Mouse (Mus musculus): ENCODE measurements around the gene Mstn.

Gene Mstn

DNA sequence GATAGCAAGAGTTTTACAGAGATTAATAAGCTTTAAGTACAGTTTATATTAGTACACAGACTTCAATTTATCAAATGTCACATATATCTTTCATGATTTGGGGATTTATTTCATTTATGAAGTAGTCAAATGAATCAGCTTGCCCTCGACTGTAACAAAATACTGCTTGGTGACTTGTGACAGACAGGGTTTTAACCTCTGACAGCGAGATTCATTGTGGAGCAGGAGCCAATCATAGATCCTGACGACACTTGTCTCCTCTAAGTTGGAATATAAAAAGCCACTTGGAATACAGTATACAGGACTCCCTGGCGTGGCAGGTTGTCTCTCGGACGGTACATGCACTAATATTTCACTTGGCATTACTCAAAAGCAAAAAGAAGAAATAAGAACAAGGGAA, at the start of gene Mstn:
Mstn (plus strand) TSS at position 301 of the 400 bp plus-strand sequence.
- no peak for DNase-seq (ENCODE audit: low spot score)

DNA sequence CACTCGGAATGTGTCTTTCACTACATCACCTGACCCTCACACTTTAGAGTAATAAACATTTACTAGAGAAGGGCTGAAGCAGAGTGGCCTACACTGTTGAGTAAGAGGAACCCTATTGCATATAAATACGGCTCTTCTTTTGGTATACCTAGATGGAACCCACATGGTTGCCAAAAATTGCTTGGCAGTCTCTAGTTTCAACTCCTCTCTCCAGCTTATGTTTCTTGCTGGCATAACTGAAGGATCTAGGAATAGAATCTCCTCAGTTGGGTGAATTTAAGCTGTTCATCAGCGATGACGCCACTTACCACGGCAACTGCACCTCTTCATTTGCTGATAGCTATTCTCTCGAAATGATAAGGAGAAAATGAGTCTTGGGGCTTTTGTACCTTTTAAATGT, 46.7 kb upstream of the Mstn start:
- DNase-seq (ENCODE audit: low spot score), result no peak

DNA sequence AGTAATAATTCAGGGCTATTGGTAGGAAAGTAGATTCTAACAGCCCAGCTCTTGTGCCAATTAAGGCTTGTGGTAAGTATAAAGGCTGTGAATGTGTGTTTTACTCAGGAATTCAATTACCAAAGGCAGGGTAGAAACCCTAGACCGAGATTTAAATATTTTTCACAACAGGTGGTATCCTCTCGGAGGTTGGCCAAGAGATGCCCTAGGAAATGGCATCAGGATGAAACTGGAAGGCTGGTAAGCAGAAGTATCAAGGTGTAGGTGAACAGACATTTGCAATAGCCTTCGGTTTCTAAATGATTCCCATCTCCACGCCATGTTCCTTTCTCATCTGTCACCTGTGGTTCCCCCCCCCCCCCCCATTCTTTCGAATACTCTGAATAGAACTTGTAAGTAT, 45.8 kb upstream of the Mstn start:
- no peak for DNase-seq (ENCODE audit: low spot score)

DNA sequence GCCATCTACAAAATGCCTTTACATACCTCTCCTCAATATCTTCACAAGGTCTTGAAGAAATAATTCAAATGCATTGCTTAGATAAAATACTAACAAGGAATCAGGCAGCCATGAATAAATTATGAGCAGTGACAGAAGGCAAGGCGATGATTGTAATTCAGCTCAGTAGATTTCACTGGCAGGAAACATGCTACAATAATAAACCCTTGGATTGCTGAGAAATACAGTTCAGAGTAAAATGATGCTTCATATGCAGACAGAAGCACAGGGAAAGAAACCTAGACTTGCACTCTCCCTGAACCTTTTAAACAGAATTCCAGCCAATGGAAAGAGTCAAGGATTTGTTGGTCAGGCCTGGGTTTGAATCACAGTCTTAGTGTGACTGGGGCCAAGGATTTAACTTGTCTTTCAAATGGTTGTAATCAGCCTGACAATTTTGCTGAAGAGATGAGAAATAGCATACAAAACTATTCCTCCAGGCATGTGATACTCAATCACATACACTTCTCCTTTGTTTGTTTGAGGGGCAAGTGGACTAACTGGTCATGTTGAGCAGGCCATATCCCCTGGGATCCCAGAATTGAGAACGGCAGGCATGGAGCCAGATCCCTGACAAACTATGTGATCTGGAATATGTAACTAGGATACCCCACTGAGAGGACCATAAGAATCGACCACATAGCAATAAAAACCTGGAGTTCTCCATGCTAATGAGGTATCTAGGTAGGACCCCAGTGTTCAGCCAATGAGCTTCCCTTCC, 42.5 kb upstream of the Mstn start:
- no peak for DNase-seq (ENCODE audit: low spot score)

DNA sequence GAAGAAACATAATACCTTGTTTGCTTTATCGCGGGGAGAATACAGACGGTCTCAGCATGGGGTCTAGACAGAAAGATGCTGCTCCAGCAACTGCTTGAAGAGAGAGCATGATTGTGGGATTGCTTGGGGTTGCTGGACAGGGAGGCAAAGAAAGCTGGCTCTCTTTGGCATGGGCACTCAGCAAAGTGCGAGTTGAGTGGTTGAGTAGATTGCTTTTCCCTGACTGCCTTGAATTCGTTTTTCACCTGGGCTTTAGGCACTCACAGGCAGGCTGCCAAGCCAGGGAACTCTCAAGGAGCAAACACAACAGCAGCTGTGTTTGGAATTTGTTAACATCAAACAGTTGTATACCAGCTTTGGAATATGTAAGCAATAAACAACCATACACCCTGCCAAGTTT, 41.4 kb upstream of the Mstn start, which contains the start of gene 1700019D03Rik:
1700019D03Rik (minus strand) TSS at position 101 of the 400 bp plus-strand sequence.
- no peak for DNase-seq (ENCODE audit: low spot score)

DNA sequence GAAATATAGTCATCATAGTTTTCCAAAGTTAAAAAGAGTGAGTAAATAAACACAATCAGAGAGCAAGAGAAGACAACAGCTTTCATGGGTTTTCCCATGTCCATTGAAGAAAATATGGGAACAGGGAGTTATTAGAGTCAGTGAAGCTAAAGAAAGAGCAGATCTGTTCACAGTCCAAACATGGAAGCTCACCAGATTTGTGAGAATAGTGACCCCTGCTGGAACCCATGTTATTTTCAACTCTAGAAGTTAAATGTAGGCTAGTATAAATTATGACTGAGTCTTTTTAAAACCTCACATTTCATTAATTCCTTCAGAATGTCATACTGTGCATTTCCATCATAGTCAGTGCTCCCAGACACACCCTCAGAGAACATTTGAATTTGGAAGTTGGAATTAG, 28.9 kb upstream of the Mstn start:
- DNase-seq (ENCODE audit: low spot score), result no peak

DNA sequence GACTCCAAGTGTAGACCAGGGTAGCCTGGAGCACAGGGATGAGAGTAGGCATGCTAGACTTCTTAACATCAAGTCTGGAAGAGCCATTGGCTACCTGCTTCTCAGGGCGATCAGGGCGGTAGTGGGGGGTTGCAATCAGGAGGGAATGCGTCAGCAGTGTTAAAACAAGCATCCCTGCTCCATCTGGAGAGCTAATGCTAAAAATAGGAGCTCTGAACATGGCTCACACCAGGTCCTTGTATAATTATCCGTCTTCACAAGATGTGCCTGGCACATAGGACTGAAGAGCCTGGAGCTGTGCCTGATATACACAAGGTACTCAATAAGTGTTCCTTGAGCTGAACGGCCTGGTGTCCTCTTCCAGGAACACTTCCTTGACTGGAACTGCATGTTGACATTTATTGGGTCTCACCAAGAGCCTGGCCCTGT, 24.0 kb upstream of the Mstn start:
- no peak for DNase-seq (ENCODE audit: low spot score)

DNA sequence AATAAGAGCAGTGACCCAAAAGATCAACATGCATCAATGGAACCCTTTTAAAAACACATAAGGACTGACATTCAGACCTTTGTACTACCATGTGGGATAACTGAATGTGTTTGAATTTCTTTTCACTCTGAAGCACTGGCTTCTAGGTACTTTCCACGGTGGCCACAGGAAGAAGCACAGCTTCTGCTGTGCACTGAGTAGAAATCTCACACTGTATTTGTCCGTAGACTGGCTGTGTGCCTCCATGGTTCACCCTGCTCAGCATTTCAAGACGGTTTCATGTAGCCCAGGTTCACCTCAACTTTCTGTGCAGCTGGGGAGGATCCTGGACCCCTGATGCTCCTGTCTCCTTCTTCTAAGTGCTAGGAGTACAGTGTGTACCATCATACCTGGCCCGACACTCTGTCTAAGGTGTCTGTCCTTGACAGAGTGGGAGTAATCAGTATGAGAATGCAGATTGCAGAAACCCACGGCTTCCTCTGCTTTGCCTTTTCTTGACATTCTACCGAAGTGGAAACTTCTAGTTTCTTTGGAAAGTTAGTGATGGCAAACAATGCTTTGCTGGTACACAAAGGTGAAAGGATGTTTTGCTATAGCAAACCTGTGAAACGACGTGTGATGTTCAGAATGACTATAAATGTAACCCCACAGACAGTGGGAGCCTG, 11.5 kb upstream of the Mstn start:
- no peak for DNase-seq (ENCODE audit: low spot score)

DNA sequence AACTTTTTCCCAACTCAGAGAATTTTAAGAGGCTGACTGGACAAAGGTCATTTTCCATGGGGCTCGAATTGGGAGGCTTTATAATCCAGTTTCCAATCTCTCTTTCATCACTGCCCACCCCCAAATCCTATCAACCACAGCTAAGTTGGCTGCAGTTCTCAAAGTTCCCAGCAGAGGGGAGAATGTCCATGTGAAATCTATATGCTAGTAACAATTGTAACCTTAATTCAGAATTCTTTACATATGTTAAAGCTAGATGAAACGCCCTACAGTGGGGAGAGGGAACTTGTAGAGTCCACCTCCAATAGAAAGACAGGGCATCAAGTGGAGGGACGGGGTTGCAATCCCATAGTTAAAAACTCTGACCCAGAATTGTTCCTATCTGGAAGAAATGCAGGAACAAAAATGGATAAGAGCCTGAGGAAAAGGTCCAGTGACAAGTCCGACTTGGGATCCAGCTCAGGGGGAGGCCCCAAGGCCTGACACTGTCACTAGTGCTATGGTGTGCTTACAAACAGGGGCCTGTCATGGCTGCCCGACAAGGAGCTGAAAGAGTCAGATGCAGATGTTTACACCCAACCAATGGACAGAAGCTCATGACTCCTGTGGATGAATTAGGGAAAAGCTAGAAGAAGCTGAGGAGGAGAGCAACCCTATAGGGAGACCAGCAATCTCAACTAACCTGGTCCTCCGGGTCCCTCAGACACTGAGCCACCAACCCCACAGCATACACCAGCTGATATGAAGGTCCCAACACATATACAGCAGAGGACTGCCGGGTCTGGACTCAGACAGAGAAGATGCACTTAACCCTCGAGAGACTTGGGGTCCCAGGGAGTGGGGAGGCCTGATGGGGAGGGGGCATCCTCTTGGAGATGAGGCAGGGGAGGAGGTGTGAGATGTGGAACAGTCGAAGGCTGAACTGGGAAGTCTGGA, 8.1 kb upstream of the Mstn start:
- DNase-seq (ENCODE audit: low spot score), result peak; percentile 79

DNA sequence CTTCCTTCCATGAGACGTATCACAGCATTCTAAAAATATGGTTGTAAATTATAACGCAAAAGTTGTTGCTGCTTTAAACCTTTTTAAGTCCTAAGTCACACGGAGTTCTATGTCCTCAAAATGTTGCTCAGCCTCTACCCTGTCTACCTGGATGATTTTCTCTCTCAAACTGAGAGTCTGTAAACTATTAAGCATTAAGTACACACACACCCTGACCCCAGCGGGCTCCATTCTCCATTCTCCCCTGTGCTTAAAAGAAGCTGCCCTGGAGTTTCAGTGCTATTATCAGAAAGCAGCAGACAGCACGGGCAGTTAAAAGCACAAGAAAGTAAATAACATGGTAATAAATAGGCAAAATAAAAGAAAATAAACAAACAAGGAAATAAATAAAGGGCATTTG, 2.3 kb upstream of the Mstn start:
- DNase-seq (ENCODE audit: low spot score), result no peak

DNA sequence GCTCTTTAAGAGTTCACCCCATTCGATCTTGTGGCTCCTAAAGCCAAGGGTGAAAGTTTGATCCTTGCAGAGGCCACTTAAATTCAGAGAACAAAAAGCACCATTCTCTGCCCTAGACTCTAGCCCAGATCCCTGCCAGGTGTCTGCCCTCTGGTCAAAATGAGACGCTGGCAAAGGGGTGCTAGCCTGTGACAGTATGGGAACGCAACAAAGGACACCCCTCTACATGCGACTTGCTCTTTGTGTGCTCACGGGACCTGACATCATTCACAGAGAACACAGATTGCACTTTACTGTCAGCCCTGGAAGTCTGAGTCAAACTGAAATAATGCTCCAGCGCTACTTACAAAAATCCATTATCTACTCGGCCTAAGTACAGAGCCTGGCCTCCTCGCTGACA, 941 bp upstream of the Mstn start:
- no peak for DNase-seq (ENCODE audit: low spot score)

DNA sequence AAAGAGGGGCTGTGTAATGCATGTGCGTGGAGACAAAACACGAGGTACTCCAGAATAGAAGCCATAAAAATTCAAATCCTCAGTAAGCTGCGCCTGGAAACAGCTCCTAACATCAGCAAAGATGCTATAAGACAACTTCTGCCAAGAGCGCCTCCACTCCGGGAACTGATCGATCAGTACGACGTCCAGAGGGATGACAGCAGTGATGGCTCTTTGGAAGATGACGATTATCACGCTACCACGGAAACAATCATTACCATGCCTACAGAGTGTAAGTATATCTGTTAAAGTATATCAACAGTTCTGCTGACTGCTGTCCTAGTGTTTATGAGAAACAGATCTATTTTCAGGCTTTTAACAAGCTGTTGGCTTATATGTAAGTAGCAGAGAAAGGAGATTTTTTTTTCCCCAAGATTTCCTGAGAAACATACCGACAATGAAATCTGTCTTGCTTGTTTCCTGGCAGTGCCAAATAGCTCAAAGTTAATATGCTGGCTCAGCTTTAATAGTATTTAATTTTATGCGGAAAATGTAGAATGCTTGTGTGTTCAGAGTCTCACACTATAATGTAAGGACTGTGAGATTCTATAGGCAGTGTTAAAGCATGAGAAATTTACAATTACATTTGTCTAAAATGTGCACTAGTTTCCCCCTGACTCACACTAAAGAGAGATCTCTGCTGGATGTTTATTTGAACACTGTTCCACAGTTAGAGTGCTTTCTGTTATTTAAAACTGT, 600 bp downstream of the Mstn start:
- DNase-seq (ENCODE audit: low spot score), result no peak

DNA sequence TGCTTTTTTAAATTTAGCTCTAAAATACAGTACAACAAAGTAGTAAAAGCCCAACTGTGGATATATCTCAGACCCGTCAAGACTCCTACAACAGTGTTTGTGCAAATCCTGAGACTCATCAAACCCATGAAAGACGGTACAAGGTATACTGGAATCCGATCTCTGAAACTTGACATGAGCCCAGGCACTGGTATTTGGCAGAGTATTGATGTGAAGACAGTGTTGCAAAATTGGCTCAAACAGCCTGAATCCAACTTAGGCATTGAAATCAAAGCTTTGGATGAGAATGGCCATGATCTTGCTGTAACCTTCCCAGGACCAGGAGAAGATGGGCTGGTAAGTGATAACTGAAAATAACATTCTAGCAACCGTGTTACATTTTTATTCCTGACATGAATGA, 2.5 kb downstream of the Mstn start:
- DNase-seq (ENCODE audit: low spot score), result no peak

DNA sequence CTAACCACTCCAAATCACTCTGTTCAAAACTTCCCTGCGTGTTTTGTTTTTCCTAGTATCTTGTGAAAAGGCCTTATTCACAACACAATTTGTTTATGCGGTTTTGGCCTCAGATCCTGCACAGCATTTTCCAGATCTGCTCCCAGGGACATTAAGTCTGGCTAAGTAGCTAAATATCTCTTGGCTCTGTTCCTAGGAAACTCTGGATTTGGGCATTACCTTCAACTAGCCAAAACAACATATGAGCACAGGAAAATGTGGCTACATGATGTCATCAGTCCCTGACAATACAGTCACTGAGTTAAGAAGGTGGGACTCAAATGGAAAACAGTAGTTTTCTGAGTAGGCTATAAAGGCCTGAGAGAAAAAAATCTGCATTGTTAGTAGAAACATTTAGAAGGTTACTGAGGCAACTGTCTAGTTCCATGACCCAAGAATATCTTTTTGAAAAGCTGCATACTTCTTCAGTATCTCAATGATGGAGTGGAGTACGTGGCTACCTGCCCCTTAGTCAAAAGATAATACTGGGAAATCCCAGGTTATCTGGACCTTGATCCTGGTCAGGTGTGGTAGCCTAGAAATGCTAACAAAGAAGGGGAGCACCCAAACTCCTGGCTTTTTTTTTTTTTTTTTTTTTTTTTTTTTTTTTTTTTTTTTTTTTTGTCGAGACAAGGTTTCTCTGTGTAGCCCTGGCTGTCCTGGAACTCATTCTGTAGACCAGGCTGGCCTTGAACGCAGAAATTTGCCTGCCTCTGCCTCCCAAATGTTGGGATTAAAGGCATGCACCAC, 8.5 kb downstream of the Mstn start:
- no peak for DNase-seq (ENCODE audit: low spot score)

DNA sequence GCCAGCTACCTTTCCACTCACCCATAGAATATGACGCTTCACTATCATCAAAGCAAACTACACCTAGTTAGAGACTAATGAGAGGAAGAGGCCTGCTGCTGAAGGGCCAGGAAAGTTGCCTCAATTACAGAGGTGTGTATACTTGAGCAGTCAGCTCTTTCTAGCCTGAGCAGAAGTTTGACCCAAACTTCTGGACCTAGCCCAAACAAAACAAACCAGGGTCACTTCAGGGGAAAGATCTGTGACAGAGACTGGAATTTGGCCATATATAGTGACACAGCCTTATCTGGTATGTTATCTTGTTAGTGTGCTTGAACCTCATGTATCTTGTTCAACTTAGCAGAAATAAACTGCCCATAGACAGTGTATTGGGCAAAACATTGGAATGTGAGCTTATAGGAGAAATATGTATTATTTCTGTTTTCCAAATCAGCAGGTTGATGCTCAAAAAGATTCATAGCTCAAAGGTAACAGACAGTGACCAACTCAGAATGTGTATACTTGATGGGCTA, 9.3 kb downstream of the Mstn start:
- DNase-seq (ENCODE audit: low spot score), result no peak

DNA sequence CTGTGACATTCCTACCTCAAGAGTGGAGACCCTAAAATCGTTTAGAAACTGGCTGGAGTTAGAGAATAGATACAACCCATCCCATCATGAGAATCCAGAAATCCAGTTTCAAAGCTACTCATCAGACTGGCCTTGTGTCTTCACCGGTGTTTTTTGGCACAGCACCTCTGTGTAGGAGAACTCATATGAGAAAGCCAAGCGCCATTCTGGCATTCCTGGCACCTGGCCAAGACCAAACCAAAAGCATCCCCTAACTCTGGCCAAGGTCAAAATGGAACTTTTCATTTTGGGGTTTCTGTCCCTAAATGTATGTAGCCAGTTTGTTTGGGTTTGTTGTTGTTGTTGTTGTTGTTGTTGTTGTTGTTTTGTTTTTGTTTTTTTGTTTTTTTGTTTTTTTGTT, 15.2 kb downstream of the Mstn start:
- peak; percentile 40 for DNase-seq (ENCODE audit: low spot score)

DNA sequence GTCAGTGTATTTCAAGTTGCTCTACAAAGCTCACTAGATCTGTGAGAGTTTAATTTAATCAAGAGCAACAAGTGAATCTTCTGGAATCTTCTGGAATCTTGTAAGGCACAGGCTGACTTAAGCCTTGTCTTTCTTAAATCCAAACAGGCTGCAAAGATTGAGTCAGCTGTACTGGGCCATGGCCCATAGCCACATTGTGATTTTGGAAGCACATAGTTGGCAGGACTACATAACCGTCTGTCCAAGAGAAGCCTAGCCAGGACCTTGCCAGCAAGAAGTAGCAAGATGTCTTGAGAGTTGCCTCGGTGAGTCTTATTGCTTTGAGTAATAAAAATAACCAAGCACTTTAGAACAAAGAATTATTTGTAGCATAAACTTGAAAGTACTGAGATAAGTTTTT, 18.4 kb downstream of the Mstn start:
- DNase-seq (ENCODE audit: low spot score), result no peak

DNA sequence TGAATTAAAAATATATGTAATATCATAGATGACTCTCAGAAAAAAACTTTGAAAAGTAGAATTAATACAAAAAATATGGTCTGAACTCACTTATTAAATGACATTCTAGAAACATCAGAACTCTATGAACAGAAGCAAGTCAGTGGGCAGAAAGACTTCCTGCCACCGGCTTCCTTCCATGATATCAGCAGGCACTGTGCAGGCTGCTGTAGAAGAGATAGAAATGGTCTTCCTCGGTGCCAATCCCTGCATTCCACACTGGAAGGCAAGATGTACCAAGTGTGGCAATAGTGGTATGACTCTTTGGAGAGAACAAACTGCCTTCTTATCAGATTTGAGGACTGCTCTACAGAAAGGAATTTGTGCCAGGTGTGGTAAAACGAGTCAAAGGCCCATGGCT, 19.2 kb downstream of the Mstn start:
- no peak for DNase-seq (ENCODE audit: low spot score)

DNA sequence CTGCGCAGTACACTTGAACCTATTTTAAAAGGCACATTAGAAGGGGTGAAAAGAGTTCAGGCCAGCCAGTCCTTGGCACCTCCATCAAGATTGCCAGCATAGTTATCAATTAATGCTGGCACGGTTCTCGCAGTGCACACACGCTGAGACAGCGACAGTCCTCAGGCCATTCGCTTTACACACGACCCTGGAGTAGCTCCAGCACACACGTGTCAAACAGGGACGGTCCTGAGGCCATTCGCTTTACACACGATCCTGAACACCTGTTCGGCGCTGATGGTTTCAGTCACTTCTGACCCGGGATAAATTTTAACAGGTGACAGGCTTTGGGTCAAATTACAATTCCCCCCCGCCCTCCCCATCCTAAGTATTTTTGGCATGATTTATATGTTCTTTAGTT, 23.8 kb downstream of the Mstn start:
- DNase-seq (ENCODE audit: low spot score), result no peak

DNA sequence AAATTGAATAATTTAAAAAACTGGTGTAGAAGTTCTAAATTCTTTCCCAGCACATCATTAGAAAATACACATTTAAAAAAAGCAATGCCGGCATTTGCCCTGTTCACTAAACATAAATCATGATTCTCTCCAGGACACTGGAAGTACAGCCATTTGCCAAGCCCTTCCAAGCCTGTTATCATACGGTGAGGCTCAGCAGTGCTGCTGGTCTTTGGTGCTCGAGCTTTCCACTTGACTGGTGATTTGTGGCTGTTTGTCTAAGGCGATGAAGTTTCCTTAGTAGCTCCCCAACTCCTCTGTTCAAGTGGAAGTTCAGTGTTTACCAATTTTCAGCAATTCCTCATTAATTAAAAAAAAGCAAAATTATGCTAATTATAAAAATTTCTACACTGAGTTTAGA, 24.6 kb downstream of the Mstn start:
- no peak for DNase-seq (ENCODE audit: low spot score)

DNA sequence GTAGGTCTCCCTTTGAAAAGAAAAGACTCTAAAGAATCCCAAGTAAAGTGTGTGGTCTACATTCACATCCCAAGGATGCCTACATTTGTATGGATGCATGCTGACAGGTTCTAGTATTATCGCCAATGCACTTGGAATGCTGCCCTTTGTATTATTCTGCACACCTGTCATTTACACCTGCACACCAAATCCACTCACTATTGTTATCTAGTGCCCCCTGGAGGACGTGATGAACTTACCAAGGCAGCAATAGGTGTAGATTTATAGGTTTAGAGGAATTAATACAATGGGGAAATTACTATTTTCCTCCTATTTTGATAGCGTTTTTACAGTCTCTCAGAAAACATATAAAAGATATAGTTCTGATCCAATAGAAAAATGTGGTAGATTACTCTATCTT, 31.7 kb downstream of the Mstn start:
- no peak for DNase-seq (ENCODE audit: low spot score)
